Mouse (Mus musculus): ENCODE data around the gene Cntnap4. TPM values are rescaled to one million over a fixed set of nuclear protein-coding genes. Genes with fewer than 3 reads are reported as not detected.

Cntnap4 gene
- total and polyA plus RNA-seq, 3 experiments = not detected

DNA sequence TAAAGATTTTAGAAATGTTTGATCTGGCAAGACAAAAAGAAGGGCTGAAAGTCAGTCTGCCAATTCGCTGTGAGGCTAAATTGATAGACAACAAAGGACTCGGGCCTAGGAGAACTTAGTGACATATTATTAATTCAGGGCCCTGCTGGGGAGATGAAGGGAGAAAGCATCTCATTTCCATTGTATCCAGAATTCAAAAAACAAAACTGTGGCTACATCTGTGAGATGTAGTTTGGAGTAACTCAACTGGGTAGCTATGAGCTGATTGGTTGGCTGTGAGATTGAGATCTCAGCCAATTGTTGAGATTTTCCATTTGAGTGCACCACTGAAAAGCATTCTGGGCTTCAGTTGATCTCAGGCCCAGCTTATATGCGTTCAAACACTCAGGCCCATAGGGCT lies 84.2 kb downstream of the Cntnap4 start:
- Histone ChIP-seq H3K4me1 (ENCODE audit: control insufficient read depth in 1 of 2, insufficient read depth in 2 of 2, low read length in 2 of 2) (no peaks in the 10 kb centered on the region), H3K36me3 (ENCODE audit: control insufficient read depth in 1 of 2, insufficient read depth in 2 of 2, low read length in 2 of 2) (no peaks in the 10 kb centered on the region), H3K79me2 (ENCODE audit: control insufficient read depth, insufficient read depth, low read length, poor library complexity) (no peaks in the 10 kb centered on the region), H3K9me3 (replicated peaks; ENCODE audit: insufficient read depth, low read length) (no peaks in the 10 kb centered on the region), H3K9ac (ENCODE audit: control insufficient read depth, low read depth, low read length, poor library complexity, severe bottlenecking) (no peak overlapping the region), H3K4me3 (ENCODE audit: control insufficient read depth in 1 of 2, insufficient read depth in 1 of 2, low read depth in 2 of 2, low read length in 2 of 2) (no peak overlapping the region), H3K27ac (ENCODE audit: control insufficient read depth, low read depth, low read length) (no peak overlapping the region), H3K27me3 (ENCODE audit: control insufficient read depth in 1 of 2, insufficient read depth in 2 of 2, low read length in 2 of 2) (no peaks in the 10 kb centered on the region)
- TF ChIP-seq RCOR1 (IDR thresholded peaks at IDR 0.05; ENCODE audit: low read depth, low read length) = no peak
- TF ChIP-seq BHLHE40 (IDR thresholded peaks at IDR 0.05; ENCODE audit: borderline replicate concordance, low read depth, low read length) = no peak
- no peak for TF ChIP-seq EP300 (IDR thresholded peaks at IDR 0.05; ENCODE audit: low read depth in 1 of 2, low read length in 2 of 2)
- no peak for TF ChIP-seq MAX (IDR thresholded peaks at IDR 0.05; ENCODE audit: low read length)
- no peak for TF ChIP-seq TBP (IDR thresholded peaks at IDR 0.05; ENCODE audit: low read depth, low read length)
- TF ChIP-seq TAL1 (IDR thresholded peaks at IDR 0.05; ENCODE audit: low read length) = no peak
- no peak for TF ChIP-seq KAT2A (conservative IDR thresholded peaks at IDR 0.05; ENCODE audit: low read depth, low read length)
- TF ChIP-seq USF1 (IDR thresholded peaks at IDR 0.05; ENCODE audit: low read depth, low read length) = no peak
- TF ChIP-seq MAZ (IDR thresholded peaks at IDR 0.05; ENCODE audit: low read depth, low read length) = no peak
- DNase-seq (ENCODE audit: low read depth, low spot score) = no peak

DNA sequence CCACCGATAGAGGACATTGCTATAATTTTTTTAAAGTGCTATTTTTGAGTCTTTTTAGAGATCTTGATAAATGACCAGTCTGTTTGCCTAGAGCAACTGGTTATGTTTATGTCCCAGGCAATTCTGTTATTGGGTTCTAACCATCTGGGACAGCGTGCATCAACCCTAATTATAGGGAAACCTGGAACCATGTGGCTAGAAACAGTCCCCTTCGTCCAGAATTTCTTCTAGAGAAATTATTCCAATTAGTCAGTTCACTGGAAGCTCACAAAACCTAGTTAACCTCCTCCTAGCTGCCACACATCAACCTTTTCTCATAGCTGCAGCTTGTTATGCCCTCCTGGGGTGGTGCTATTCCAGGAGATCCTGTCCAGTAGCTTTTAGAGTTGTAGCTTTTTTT lies 94.2 kb downstream of the Cntnap4 start:
- H3K4me3 ChIP-seq (ENCODE audit: control insufficient read depth in 1 of 2, insufficient read depth in 1 of 2, low read depth in 2 of 2, low read length in 2 of 2) = no peak overlapping the region
- H3K79me2 ChIP-seq (ENCODE audit: control insufficient read depth, insufficient read depth, low read length, poor library complexity) = no peaks in the 10 kb centered on the region
- H3K9ac ChIP-seq (ENCODE audit: control insufficient read depth, low read depth, low read length, poor library complexity, severe bottlenecking) = no peak overlapping the region
- no peak overlapping the region for H3K27ac ChIP-seq (ENCODE audit: control insufficient read depth, low read depth, low read length)
- TF ChIP-seq CHD2 (IDR thresholded peaks at IDR 0.05; ENCODE audit: low read length) (no peak), TAL1 (IDR thresholded peaks at IDR 0.05; ENCODE audit: low read length) (no peak), CHD1 (IDR thresholded peaks at IDR 0.05; ENCODE audit: low read depth, low read length) (no peak), RCOR1 (IDR thresholded peaks at IDR 0.05; ENCODE audit: low read depth, low read length) (no peak), USF1 (IDR thresholded peaks at IDR 0.05; ENCODE audit: low read depth, low read length) (no peak), BHLHE40 (IDR thresholded peaks at IDR 0.05; ENCODE audit: borderline replicate concordance, low read depth, low read length) (no peak), HCFC1 (IDR thresholded peaks at IDR 0.05; ENCODE audit: low read depth, low read length) (no peak), MAFK (IDR thresholded peaks at IDR 0.05; ENCODE audit: borderline replicate concordance, low read depth, low read length) (no peak), MAX (IDR thresholded peaks at IDR 0.05; ENCODE audit: low read length) (no peak), MXI1 (IDR thresholded peaks at IDR 0.05; ENCODE audit: low read depth, low read length) (no peak), ZNF384 (IDR thresholded peaks at IDR 0.05; ENCODE audit: low read depth, low read length) (no peak), GABPA (IDR thresholded peaks at IDR 0.05; ENCODE audit: low read depth, low read length) (no peak)
- DNase-seq (ENCODE audit: low read depth, low spot score) = no peak
- no peaks in the 10 kb centered on the region for H3K27me3 ChIP-seq (ENCODE audit: control insufficient read depth in 1 of 2, insufficient read depth in 2 of 2, low read length in 2 of 2)
- no peaks in the 10 kb centered on the region for H3K36me3 ChIP-seq (ENCODE audit: control insufficient read depth in 1 of 2, insufficient read depth in 2 of 2, low read length in 2 of 2)
- no peaks in the 10 kb centered on the region for H3K9me3 ChIP-seq (replicated peaks; ENCODE audit: insufficient read depth, low read length)
- H3K4me1 ChIP-seq (ENCODE audit: control insufficient read depth in 1 of 2, insufficient read depth in 2 of 2, low read length in 2 of 2) = no peaks in the 10 kb centered on the region
